Mouse (Mus musculus) liver, postnatal 0 days (tissue): ENCODE measurements around the gene Vsig1.

Experiments
- CTCF ChIP-seq: sonication (generic); IDR thresholded peaks from 2 replicates; pipeline ENCODE4 v1.5.1; 2016; ENCODE audit warnings: antibody characterized with exemption, low read depth
- EP300 ChIP-seq: IDR thresholded peaks from 2 replicates; pipeline ENCODE4 v1.6.1; 2016; ENCODE audit warnings: antibody characterized with exemption, low read depth, mild to moderate bottlenecking

DNA sequence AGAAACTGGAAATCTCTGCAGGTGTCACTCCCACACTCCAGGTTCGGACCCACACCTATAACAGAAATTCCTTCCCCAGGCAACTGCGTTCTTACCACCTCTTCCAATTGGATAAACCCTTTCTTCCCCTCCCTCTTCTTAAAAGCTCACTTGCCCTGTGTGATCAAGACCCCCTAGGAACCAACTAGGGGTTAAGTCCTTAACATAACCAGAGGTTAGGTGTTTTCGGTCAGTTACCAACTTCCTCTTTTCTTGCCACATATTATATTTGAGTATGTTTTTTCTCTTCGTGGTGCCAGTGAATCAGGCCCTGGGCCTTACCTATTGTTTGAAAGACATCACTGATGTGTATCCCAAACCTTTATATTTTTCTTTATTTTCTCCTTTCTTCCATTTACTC, 44.0 kb upstream of the Vsig1 start:
- TF ChIP-seq CTCF (no peak), EP300 (no peak)
